Mouse (Mus musculus): ENCODE data around the gene Fndc4.
A peak's percentile ranks its signal among the peaks of the same experiment; 100 is the strongest.

The Fndc4 gene

DNA sequence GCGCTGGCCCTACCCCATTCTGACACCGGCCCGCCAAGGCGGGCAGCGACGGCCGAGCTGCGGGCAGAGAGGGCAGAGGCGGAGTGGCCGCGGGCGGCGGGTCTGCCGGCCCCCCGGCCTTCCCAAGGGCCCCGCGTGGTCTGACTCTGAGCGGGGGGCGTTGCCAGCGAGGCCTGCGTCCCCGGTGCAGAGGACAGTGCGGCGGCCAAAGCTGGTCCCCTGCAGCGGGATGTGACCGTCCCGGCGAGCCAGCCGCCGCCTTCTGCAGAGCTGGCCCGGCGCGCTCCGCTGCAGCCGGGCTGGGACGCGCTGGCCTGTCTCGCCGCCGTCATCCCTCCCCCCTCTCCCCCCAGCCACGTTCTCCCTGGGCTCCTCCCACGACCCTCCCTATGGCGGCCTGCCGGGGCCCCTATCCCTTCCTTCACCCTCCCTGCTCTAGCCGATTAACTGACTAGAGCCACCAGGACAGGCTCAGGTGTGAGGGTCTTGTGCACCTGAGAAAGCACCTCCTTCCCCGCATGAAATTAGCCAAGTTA, at the start of gene Fndc4:
Gene Fndc4 (minus strand): TSS at position 475 of the 536 bp plus-strand sequence.
- no peak for DNase-seq (ENCODE audit: low spot score in 2 of 2)

DNA sequence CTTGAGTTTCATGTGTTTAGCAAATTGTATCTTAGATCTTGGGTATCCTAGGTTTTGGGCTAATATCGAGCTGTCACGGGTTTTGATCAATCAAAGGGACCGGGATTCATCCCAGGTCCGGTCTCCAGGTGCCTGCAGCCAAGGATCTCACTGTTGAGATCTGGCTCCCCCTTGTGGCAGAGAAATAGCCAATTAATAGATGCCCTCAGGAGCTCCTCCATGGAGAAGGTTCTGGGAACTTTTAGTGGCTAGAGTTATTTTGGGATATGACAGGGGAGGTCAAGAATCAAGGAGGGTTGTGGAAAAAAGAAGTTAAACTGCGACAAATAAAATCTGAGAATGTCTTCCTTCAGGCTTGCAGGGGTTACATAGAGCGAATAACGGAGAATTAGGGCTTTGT, 32.4 kb upstream of the Fndc4 start:
- peak; percentile 37 to 52 for DNase-seq (ENCODE audit: low spot score in 2 of 2)

DNA sequence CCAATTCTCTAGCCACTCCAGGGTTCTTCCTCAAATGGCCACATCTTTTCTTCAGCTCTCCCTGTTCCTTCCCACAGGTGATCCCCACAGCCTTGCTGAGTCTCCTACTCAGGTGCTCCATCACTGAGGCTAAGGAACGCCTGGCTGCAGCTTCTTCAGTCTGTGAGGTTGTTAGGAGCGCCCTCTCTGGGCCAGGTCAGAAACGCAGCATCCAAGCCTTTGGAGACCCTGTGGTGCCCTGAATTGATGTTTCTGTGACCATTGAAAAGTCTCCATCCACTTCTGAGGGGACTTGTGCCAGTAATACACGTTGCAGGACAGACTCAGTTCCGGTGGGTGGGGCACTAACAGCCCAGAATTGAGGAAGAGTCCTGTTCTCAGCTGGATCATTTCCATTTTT, 31.0 kb upstream of the Fndc4 start:
- no peak for DNase-seq (ENCODE audit: low spot score in 2 of 2)

DNA sequence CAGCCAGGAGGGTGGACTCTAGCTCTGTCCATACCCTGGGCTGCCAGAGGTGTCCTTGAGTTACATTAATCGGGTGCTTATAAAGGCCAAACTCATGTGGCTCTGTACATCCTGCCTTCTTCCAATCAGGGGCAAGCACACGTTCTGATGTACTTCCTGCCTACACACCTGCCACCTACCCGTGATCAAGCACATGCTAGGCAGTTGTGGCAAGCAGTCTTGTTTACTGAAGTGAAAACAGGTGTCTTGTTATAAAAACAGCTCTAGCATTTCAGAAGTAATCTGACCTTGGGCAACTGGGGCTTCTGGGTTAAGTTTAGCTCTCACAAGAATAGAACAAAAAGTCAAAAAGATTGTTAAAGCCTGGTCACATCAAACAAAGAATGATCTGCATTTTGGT, 28.2 kb upstream of the Fndc4 start:
- no peak for DNase-seq (ENCODE audit: low spot score in 2 of 2)

DNA sequence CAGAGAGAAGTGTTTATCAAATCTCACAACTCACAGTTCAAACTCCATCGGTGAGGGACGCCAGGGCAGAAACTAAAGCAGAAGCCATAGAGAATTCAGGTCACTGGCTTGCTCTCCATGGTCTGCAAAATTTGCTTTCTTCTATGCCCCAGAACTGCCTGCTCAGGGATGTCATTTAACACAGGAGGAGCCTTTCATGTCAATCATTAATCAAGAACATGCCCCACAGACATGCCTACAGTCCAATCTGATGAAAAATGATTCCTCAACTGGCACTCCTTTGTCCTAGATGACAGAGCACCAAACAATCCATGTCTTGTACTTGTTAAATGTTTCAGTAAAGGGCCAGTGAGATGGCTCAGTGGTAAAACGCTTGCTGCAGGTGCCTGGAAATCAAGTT, 26.9 kb upstream of the Fndc4 start:
- DNase-seq (ENCODE audit: low spot score in 2 of 2), result no peak

DNA sequence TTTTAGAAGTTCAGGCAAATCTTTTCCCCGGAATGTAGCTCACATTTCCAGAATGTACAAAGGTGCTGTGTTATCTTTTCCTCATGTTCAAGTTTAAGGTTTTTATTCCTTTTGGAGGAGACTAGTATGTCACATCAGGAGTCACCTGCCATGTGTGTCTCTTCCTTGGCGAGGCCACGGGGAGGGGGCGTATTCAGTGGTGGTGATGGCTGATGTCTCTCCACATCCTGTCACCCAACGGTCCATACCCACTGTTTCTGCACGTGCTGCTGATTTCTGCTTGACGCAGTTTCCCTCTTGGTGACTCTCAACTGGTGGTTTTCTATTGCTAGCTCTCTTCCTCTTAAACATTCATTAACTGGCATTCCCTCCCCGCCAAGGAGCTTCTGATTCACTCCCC, 16.9 kb upstream of the Fndc4 start:
- no peak for DNase-seq (ENCODE audit: low spot score in 2 of 2)

DNA sequence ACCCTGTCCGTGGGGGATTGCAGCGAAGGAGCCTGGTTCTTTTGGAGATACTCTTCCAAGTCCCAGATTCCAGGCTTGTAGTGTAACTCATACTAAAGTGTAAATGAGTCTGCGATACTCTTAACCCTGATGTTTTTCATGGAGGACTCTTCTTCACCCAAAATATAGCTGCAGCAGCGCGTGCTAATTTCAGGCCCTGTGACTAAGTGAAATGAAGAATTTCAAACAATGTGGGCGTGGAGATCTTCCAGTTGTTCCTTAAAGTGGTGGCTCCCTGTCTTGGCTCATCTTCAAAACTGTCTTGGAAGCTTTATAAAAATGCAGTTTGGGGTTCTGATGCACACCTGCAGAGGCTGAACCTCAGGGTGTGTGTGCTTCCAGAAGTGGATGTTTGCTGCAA, 7.2 kb upstream of the Fndc4 start:
- DNase-seq (ENCODE audit: low spot score in 2 of 2), result no peak

DNA sequence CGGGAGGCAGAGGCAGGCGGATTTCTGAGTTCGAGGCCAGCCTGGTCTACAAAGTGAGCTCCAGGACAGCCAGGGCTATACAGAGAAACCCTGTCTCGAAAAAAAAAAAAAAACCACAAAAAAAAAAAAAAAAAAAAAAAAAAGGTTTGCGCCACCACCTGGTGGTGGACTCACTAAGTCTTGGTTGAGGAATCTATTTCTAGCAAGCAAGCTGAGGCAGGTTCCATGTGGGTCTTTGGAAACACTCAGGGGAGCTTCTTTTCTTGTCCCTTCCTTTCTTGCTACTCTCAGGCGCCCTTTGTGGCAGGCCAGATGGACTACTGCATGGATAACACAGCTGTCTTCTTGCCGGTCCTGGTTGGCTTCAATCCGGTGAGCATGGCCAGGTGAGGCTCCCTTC, 6.0 kb upstream of the Fndc4 start:
- no peak for DNase-seq (ENCODE audit: low spot score in 2 of 2)

DNA sequence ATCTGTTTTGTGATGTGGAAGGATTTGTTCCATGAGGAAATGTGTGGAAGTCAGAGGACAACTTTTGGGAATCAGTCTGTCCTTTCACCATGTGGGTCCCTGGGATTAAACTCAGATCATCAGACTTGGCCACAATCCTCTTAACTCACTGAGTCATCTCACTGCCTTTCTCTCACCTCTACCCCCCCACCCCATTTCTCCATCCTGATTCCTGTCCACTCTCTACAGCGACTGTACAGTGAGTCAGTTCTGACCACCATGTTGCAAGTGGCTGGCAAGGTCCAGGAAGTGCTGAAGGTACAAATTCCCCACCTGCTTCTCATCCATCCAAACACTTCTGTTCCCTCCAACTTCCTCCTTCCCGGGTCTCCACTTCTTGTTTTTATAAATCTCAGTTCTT, 2.6 kb upstream of the Fndc4 start:
- DNase-seq (ENCODE audit: low spot score in 2 of 2), result no peak

DNA sequence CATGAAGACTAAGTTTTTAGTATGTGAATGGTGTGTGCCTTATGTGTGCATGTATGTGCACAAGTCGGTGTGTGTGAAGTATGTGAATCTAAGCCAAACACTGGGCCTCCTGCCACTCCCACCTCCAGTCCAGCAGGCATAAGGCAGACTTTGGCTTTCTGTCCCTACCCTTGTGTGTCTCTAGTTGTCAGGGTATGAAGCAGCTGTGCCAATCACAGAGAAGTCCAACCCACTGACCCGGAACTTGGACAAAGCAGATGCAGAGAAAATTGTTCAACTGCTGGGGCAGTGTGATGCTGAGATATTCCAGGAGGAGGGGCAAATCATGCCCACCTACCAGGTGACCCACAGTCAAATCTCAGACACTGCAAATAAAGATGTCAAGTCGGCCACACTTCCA, 2.1 kb upstream of the Fndc4 start:
- DNase-seq (ENCODE audit: low spot score in 2 of 2), result no peak

DNA sequence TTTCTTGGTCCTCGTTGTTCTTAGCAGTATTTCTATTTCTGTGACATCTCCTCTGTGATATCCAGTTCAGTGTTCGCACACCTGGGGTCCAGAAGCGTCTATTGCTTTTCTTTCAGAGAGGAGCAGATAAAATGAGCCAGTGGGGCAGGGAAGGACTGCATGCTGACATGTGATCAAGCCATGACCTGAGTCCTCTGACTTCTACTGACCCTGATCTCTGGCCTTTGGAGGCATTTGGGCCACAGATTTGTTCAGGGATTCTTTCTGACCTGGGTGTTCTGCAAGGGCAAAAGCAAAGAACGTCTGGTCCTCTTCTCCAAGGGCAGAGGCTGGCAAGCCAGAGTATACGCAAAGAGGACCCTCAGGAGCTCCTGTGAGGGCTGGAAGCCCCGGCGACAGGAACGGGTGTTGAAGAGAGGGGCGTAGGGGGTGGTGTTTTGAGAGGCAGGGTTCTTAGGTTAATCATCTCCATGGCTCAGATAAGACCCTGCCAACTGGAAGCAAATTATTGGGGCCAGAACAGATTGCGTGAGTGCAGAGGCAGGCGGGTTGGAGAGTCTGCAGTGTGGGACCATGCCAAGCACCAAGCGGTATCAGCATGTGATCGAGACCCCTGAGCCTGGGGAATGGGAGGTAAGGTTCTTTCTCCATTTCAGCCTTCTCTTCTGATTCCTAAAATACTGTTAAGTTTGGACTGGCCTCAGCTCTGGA, 1.3 kb upstream of the Fndc4 start, which contains the start of gene Gckr:
Gene Gckr (plus strand): TSS at position 397 of the 711 bp plus-strand sequence.
- no peak for DNase-seq (ENCODE audit: low spot score in 2 of 2)

DNA sequence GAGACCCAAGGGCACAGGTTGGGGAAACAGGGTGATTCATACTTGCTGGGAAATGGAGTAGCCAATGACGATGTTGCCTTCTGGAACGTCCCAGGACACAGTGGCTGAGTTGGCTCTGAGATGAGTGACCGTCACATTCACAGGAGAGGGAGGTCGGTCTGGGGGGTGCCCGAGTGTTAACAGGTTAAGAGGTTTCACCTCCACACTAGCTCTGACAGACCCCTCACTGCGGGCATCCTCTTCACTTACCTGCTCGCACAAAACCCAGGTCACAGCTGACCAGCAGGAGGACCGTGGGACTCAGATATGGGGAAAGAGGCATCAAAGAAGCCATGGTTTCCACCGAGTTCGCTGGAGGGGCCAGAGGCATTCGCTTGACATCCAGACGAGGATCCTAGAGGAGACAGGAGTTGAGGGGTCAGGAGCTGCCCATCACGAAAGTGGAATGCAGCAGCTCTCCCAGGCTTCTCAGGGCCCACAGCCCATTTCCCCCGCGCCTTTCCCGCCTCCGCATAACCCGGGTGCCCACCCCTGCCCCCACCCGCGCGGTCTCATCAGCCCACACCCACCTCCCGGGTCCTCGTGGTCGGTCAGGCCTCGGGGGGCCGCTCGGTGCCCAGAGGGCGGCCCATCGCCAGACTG, 795 bp downstream of the Fndc4 start:
- no peak for DNase-seq (ENCODE audit: low spot score in 2 of 2)

DNA sequence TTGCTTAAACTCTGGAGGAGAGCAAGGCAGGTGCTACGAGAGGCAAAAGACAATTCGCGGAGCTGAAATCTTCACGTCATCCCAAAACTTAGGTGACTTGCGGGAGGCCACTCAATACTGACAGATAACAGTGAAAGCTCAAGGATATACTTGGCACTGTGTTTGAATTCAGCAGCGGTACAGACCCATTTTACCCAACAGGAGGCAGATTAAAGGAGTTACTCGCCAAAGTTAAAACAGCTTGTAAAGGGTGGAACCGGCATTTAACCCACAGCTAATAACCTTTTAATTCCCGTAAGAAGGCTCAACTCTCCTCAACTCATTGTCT, 4.6 kb downstream of the Fndc4 start:
- no peak for DNase-seq (ENCODE audit: low spot score in 2 of 2)

DNA sequence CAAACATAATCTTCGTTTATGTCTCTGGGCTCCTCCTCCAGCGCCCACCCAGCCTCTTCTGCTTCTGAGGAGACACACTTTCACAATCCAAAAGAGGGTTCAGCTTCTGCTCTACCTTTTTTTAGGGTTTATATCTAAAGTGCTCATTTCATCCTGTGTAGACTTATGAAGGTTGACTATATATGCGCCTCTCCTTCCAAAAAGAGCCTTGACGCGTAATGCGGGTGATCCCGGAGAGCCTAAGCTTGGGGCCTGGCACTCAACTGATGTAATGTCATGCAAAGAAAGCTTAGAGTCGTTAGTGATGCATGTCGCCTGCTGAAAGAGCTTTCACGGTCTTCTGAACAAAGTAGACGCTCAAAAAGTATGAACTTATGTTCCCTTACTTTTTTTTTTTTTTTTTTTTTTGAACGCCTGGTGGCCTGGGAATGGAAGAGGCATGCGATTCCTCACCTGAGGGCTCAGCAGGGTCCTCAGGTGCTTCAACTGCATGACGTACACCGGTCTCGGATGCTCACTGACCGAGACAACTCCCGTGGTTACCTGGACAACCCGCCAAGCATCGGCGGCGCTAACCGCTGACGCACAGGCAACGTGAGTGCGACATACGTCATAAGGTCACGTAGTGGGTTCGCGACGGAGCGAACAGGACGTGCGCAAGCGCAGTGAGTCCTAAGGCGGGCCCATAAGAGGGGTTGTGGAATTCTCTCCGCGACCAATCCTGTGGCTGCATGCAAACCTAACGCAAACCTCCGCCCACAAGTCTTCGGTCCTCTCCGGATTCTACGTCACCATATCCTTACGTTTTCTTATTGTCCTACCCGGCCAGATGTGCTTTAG, 5.1 kb downstream of the Fndc4 start, which contains the start of gene Ift172:
Gene Ift172 (minus strand): TSS at position 596 of the 840 bp plus-strand sequence.
- DNase-seq (ENCODE audit: low spot score in 2 of 2), result peak; percentile 90 to 96

DNA sequence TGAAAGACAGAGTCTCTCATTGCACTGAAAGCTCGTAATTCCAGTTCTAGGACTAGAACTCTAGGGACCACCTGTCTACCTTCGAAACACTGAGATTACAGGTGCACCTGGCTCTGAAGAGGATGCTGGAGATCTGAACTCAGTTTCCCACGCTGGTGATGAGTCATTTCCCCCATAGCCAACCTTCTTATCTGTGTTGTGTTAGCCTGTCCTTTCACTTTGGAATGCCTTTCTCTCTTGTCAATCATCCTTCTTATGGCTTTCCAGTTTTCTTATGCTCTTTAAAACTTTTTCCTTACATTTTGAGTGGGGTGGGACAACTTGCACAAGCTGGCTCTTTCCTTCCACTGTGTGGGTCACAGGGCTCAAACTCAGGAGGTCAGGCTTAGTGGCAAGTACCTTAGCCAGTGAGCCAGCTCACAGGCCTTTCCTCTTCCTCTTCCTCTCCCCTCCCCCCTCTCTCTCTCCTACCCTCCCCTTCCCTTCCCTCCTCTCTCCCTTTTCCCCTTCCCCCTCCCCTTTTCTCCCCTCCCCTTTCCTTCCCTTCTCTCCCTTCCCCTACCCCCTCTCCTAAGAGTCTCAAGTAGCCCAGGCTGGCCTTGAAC, 6.2 kb downstream of the Fndc4 start:
- no peak for DNase-seq (ENCODE audit: low spot score in 2 of 2)

DNA sequence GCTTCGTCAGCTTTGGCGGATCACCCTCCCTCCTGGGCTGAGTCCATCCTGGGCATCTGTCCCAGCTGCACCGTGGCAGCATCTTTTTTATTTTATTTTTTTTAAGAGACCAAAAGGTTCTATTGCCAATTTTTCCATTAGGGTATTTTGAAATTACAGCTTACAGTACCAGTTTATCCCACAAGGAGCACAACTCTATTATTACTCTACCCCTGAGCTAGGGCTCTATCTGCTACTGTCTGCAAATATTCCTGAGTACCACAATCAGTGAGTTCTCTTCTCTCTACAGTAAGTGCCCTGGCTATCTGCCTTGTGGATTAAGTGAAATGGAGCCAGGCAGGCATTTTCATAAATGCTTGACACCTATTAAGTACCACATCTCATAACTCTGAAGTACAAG, 7.2 kb downstream of the Fndc4 start:
- no peak for DNase-seq (ENCODE audit: low spot score in 2 of 2)

DNA sequence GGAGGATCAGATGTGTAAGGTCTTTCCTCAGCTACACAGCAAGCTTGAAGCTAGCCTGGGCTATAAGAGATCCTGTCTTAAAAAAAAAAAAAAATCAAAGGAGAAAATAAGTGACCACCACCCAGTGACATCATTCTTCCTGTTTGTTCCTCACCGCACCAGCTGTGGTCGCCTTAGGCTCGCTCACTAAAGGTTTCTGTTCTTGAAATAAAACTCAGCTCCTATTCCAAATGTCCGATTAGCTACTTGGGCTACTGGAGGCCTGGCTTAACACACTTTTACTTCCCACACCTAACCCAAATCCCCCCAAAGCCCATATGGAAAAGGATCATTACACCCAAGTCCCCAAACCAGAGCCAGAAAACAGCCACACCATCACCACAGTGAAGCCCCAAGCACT, 7.7 kb downstream of the Fndc4 start:
- DNase-seq (ENCODE audit: low spot score in 2 of 2), result no peak

DNA sequence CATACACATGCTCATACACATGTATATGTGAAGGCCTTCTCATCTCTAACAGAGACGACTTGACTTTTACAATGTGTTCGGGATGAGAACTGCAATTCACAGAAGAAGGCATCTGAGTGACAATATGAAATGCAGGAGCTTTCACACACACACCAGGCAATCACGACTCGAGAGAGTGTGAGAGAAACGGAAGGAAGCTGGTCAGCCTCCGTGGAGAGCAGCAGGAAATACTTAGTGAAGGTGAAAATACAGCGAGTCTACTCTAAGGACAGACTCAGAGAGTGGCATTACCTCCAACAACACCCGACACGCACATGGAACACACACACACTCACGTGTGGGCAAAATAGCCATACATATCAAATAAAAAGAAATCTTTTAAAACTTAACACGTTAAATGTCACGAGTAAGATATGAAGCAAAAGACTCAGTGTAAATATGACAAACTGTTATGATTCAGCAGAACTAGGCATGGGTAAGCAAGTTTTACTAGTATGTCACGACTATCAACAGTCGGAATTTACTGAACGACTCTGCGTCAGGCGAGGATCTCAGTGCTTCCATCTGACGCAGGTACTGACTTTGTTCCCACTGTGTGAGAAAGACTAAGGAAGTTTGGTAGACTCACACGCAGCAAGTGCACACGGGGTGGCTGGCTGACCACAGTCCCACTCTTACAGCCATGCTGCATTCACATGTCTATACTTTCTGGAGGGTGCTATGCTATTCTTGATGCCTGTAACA, 16.5 kb downstream of the Fndc4 start:
- no peak for DNase-seq (ENCODE audit: low spot score in 2 of 2)

DNA sequence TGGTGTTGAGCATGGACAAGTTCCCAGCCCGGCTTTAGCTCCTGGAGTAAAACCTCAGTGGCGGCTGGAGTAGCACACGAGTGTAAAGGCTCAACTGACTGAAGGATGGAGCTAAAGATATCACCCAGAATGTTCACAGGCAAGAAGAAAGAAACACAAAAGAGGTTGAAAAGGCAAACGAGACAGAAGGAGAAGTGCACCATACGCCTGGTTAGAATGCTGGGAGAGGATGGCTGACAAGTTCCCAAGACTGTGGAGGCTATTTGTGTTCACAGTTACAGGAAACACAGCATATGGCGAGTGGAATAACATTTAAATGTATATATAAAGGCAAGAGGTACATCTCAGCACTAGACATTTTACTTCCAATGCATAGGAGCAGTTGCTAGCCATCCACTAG, 22.9 kb downstream of the Fndc4 start:
- no peak for DNase-seq (ENCODE audit: low spot score in 2 of 2)

DNA sequence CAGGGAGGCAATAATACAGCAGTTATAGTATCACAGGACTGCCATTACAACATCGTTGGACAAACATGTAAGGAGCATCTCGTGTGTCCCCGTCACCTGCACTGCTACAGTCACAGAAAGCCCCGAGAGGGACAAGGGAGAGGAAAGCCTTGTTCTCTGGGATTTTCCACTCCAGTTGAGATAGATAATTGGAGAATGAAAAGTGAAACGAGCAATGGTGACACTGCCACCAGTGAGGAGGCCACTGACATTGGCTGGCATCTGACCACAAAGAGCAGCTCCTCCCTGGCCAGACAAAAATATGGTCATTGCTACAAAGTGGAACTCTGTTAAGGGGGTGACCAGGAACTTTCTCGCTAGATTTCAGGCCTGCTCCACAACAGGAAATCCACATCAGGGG, 28.2 kb downstream of the Fndc4 start:
- DNase-seq (ENCODE audit: low spot score in 2 of 2), result no peak

DNA sequence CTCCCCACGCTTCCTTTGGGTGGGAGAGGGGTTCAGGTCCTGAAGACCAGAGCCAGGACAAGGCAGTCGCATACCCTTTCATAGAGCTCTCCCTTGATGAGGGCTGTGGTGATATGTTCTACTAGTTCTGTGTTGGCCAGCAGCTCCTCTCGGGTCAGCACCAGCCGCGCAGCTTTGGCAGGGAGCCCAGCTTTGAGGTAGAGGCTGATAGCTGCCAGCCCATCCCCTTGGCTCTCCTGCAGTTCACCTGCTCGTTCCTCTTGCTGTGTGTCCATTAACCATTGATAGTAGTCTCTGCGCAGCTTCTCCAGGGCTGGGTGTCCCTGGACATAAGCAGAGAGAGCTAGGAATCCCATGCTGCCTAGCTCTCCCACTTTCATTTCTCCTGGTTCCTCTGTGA, 29.8 kb downstream of the Fndc4 start:
- DNase-seq (ENCODE audit: low spot score in 2 of 2), result no peak

All from urinary bladder, postnatal 36 days (tissue).